Mouse (Mus musculus) neural tube, embryonic 12.5 days (tissue): ENCODE results near the gene Tmem242. TPM values are rescaled to one million over a fixed set of nuclear protein-coding genes. Genes with fewer than 3 reads are reported as not detected.

Source experiments
- ATAC-seq: fragments of 200-750 bp; cut with Nextera tagmentation; 2 replicates; pipeline ENCODE4 v1.8.0; 2017; ENCODE audit warnings: low read depth, mild to moderate bottlenecking, moderate TSS enrichment, moderate library complexity; ENCODE audit not compliant: low FRiP score
- H3K27ac ChIP-seq: fragments of 300-500 bp; sonication (generic); 2 replicates; pipeline ENCODE4 v1.5.1; 2016
- H3K27me3 ChIP-seq: fragments of 300-500 bp; sonication (generic); replicated peaks from 2 replicates; pipeline ENCODE4 v1.6.1; 2016; ENCODE audit warnings: mild to moderate bottlenecking
- H3K36me3 ChIP-seq: fragments of 300-500 bp; sonication (generic); 2 replicates; pipeline ENCODE4 v1.6.1; 2016; ENCODE audit warnings: mild to moderate bottlenecking
- H3K4me1 ChIP-seq: fragments of 300-500 bp; sonication (generic); 2 replicates; pipeline ENCODE4 v1.6.1; 2016
- H3K4me2 ChIP-seq: fragments of 300-500 bp; sonication (generic); replicated peaks from 2 replicates; pipeline ENCODE4 v1.6.1; 2016; ENCODE audit warnings: mild to moderate bottlenecking
- H3K4me3 ChIP-seq: fragments of 300-500 bp; sonication (generic); 2 replicates; pipeline ENCODE4 v1.5.1; 2016
- H3K9ac ChIP-seq: fragments of 300-500 bp; sonication (generic); 2 replicates; pipeline ENCODE4 v1.6.1; 2016; ENCODE audit warnings: mild to moderate bottlenecking
- H3K9me3 ChIP-seq: fragments of 300-500 bp; sonication (generic); 2 replicates; pipeline ENCODE4 v1.6.1; 2016; ENCODE audit warnings: mild to moderate bottlenecking
- WGBS: fragments of 180-500 bp; shearing (Covaris S2); methylation state at CpG from one replicate; pipeline ENCODE4 v1.1.7; 2016; 5-methylcytosine and 5-hydroxymethylcytosine counted together
- polyA plus RNA-seq: library from polyadenylated mRNA; unstranded; fragments of >200 nt; fragmentation: Nextera tagmentation; extraction: Ambion mirVana; gene quantifications from 2 replicates; pipeline ENCODE4 v1.2.1, GENCODE M21; 2016

The Tmem242 gene
- polyA plus RNA-seq: 106 and 123 TPM in 2 replicates

GRCm38 (mm10) chr17:5440159-5440971 lies at the start of gene Tmem242:
Gene Tmem242 (minus strand): TSS chr17:5440259.
- under 1% methylated on average over 27 of the region's 27 CpGs for WGBS
- H3K27ac ChIP-seq: no peak within 1 kb of the TSS

GRCm38 (mm10) chr17:5488156-5488555 lies 48.1 kb upstream of the Tmem242 start:
- Histone ChIP-seq H3K36me3 (no peaks in the 10 kb centered on the region), H3K27me3 (no peaks in the 10 kb centered on the region), H3K9me3 (no peaks in the 10 kb centered on the region), H3K4me3 (no peak overlapping the region), H3K4me1 (no peaks in the 10 kb centered on the region), H3K27ac (no peak overlapping the region), H3K9ac (no peak overlapping the region), H3K4me2 (no peak overlapping the region)
- WGBS: 64% methylated on average over 9 of the region's 9 CpGs
- no peak for ATAC-seq

More at GRCm38 (mm10) chr17:5440159-5440971, at the start of gene Tmem242:
- H3K9me3 ChIP-seq: no peaks in the 10 kb centered on the region
- peak within 1 kb of the TSS; percentile 66 for H3K4me3 ChIP-seq
- H3K4me2 ChIP-seq: peak within 1 kb of the TSS; percentile 74
- H3K4me1 ChIP-seq: peaks cover 12% of the 10 kb centered on the region; the same call in 1 of the 2 replicates
- peak within 1 kb of the TSS; percentile 82 for H3K9ac ChIP-seq
- ATAC-seq: peak; percentile 90
- H3K36me3 ChIP-seq: 0 out of 2 replicates have a peak, but pooled peaks cover 3% of the 10 kb centered on the region
- no peaks in the 10 kb centered on the region for H3K27me3 ChIP-seq

GRCm38 (mm10) chr17:5484663-5485062 lies 44.6 kb upstream of the Tmem242 start:
- Histone ChIP-seq H3K4me3 (no peak overlapping the region), H3K27ac (no peak overlapping the region), H3K27me3 (no peaks in the 10 kb centered on the region), H3K36me3 (no peaks in the 10 kb centered on the region), H3K9ac (no peak overlapping the region), H3K4me2 (no peak overlapping the region), H3K4me1 (no peaks in the 10 kb centered on the region), H3K9me3 (no peaks in the 10 kb centered on the region)
- WGBS: 84% methylated on average over 1 of the region's 1 CpGs
- ATAC-seq: no peak

- Histone ChIP-seq H3K27ac (no peak overlapping the region), H3K9me3 (no peaks in the 10 kb centered on the region), H3K4me3 (no peak overlapping the region), H3K9ac (no peak overlapping the region), H3K27me3 (no peaks in the 10 kb centered on the region), H3K4me1 (no peaks in the 10 kb centered on the region), H3K36me3 (no peaks in the 10 kb centered on the region), H3K4me2 (no peak overlapping the region)
- ATAC-seq: no peak
- 74% methylated on average over 4 of the region's 4 CpGs for WGBS
Measured at GRCm38 (mm10) chr17:5483456-5483855, 43.4 kb upstream of the Tmem242 start.

- no peaks in the 10 kb centered on the region for H3K27me3 ChIP-seq
- 65% methylated on average over 14 of the region's 14 CpGs for WGBS
- H3K9ac ChIP-seq: no peak overlapping the region
- H3K9me3 ChIP-seq: no peaks in the 10 kb centered on the region
- H3K4me3 ChIP-seq: no peak overlapping the region
- no peaks in the 10 kb centered on the region for H3K36me3 ChIP-seq
- no peaks in the 10 kb centered on the region for H3K4me1 ChIP-seq
- no peak overlapping the region for H3K27ac ChIP-seq
- H3K4me2 ChIP-seq: no peak overlapping the region
- ATAC-seq: no peak
Measured at GRCm38 (mm10) chr17:5475960-5476725, 36.1 kb upstream of the Tmem242 start.

GRCm38 (mm10) chr17:5472268-5472667 lies 32.2 kb upstream of the Tmem242 start:
- no peak overlapping the region for H3K27ac ChIP-seq
- 47% methylated on average over 3 of the region's 3 CpGs for WGBS
- H3K36me3 ChIP-seq: no peaks in the 10 kb centered on the region
- H3K9ac ChIP-seq: no peak overlapping the region
- no peak overlapping the region for H3K4me3 ChIP-seq
- no peaks in the 10 kb centered on the region for H3K27me3 ChIP-seq
- no peaks in the 10 kb centered on the region for H3K9me3 ChIP-seq
- H3K4me2 ChIP-seq: no peak overlapping the region
- no peak for ATAC-seq
- H3K4me1 ChIP-seq: no peaks in the 10 kb centered on the region

GRCm38 (mm10) chr17:5467177-5467576 lies 27.1 kb upstream of the Tmem242 start:
- 57% methylated on average over 4 of the region's 4 CpGs for WGBS

GRCm38 (mm10) chr17:5466736-5467135 lies 26.7 kb upstream of the Tmem242 start:
- H3K36me3 ChIP-seq: no peaks in the 10 kb centered on the region
- no peak for ATAC-seq
- no peak overlapping the region for H3K4me2 ChIP-seq
- H3K27me3 ChIP-seq: no peaks in the 10 kb centered on the region
- no peak overlapping the region for H3K27ac ChIP-seq
- no peak overlapping the region for H3K9ac ChIP-seq
- no peaks in the 10 kb centered on the region for H3K4me1 ChIP-seq
- 85% methylated on average over 8 of the region's 8 CpGs for WGBS
- H3K4me3 ChIP-seq: no peak overlapping the region
- no peaks in the 10 kb centered on the region for H3K9me3 ChIP-seq

More at GRCm38 (mm10) chr17:5467177-5467576, 27.1 kb upstream of the Tmem242 start:
- Histone ChIP-seq H3K27ac (no peak overlapping the region), H3K36me3 (no peaks in the 10 kb centered on the region), H3K4me3 (no peak overlapping the region), H3K9ac (no peak overlapping the region), H3K9me3 (no peaks in the 10 kb centered on the region), H3K4me1 (no peaks in the 10 kb centered on the region), H3K4me2 (no peak overlapping the region), H3K27me3 (no peaks in the 10 kb centered on the region)
- ATAC-seq: no peak

- Histone ChIP-seq H3K27ac (no peak overlapping the region), H3K4me1 (no peaks in the 10 kb centered on the region), H3K9me3 (no peaks in the 10 kb centered on the region), H3K4me2 (no peak overlapping the region), H3K27me3 (no peaks in the 10 kb centered on the region), H3K4me3 (no peak overlapping the region), H3K9ac (no peak overlapping the region), H3K36me3 (no peaks in the 10 kb centered on the region)
- 86% methylated on average over 2 of the region's 2 CpGs for WGBS
- ATAC-seq: no peak
Measured at GRCm38 (mm10) chr17:5463912-5464311, 23.9 kb upstream of the Tmem242 start.

GRCm38 (mm10) chr17:5453657-5454056 lies 13.6 kb upstream of the Tmem242 start:
- H3K4me2 ChIP-seq: no peak overlapping the region
- no peaks in the 10 kb centered on the region for H3K4me1 ChIP-seq
- H3K27me3 ChIP-seq: 0 out of 2 replicates have a peak, but pooled peaks cover 2% of the 10 kb centered on the region
- no peaks in the 10 kb centered on the region for H3K36me3 ChIP-seq
- ATAC-seq: no peak
- H3K9ac ChIP-seq: no peak overlapping the region
- no peak overlapping the region for H3K4me3 ChIP-seq
- H3K27ac ChIP-seq: no peak overlapping the region
- 78% methylated on average over 4 of the region's 4 CpGs for WGBS
- no peaks in the 10 kb centered on the region for H3K9me3 ChIP-seq

- 76% methylated on average over 5 of the region's 5 CpGs for WGBS
Measured at GRCm38 (mm10) chr17:5443751-5444150, 3.7 kb upstream of the Tmem242 start.

GRCm38 (mm10) chr17:5443260-5443659 lies 3.2 kb upstream of the Tmem242 start:
- H3K9ac ChIP-seq: no peak overlapping the region
- H3K4me3 ChIP-seq: no peak overlapping the region
- H3K36me3 ChIP-seq: no peaks in the 10 kb centered on the region
- H3K27ac ChIP-seq: no peak overlapping the region
- WGBS: 78% methylated on average over 3 of the region's 3 CpGs
- no peak for ATAC-seq
- peaks cover 9% of the 10 kb centered on the region; the same call in 1 of the 2 replicates for H3K4me1 ChIP-seq
- no peak overlapping the region for H3K4me2 ChIP-seq
- no peaks in the 10 kb centered on the region for H3K27me3 ChIP-seq
- H3K9me3 ChIP-seq: no peaks in the 10 kb centered on the region

More at GRCm38 (mm10) chr17:5443751-5444150, 3.7 kb upstream of the Tmem242 start:
- H3K4me3 ChIP-seq: no peak overlapping the region
- H3K9ac ChIP-seq: no peak overlapping the region
- H3K4me2 ChIP-seq: no peak overlapping the region
- no peaks in the 10 kb centered on the region for H3K9me3 ChIP-seq
- no peak overlapping the region for H3K27ac ChIP-seq
- no peak for ATAC-seq
- no peaks in the 10 kb centered on the region for H3K36me3 ChIP-seq
- peaks cover 9% of the 10 kb centered on the region; the same call in 1 of the 2 replicates for H3K4me1 ChIP-seq
- 0 out of 2 replicates have a peak, but pooled peaks cover 2% of the 10 kb centered on the region for H3K27me3 ChIP-seq
